Mouse (Mus musculus) bone marrow, adult 2 months (tissue): ENCODE results near the gene Gm10959.

Source experiments
- CTCF ChIP-seq: fragments of 200-500 bp; IDR thresholded peaks from 2 replicates; pipeline ENCODE4 v1.5.1; 2011; ENCODE audit warnings: low read length, control low read depth; ENCODE audit not compliant: control insufficient read depth, insufficient read depth
- POLR2A ChIP-seq: fragments of 200-500 bp; IDR thresholded peaks from 2 replicates; pipeline ENCODE4 v1.6.1; 2011; ENCODE audit warnings: low read depth, mild to moderate bottlenecking, control low read depth, low read length, borderline replicate concordance; ENCODE audit not compliant: control insufficient read depth

DNA sequence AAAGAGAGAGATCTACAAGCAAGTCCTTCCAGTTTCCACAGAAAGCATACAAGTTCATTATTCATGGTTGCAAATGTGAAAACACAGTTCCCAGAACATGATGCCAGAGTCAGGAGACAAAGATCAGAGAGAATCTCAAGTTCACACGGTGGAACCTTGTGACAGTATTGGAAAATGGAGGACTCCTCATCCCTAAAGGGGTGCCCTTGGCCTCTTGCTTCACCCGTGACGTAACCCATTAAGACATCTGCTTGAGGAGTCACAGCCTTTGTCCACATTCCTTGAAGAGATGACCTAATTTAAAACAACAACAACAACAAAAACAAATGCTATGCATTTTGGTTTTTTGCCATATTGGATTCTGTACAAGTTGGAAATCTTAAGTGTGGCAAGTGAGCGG is 54.1 kb downstream of the Gm10959 start:
- no peak for TF ChIP-seq CTCF
- no peak for TF ChIP-seq POLR2A
